Mouse (Mus musculus) cerebral cortex, adult 2 months (tissue): ENCODE results near the gene Pacrg.

Experiments used
- WGBS: fragments of 180-500 bp; shearing (Covaris S2); methylation state at CpG from one replicate; pipeline ENCODE4 v1.1.7; 2018; 5-methylcytosine and 5-hydroxymethylcytosine counted together

Pacrg gene

GRCm38 (mm10) chr17:10407031-10407722 is 432.9 kb downstream of the Pacrg start:
- 46% methylated on average over 7 of the region's 7 CpGs for WGBS

GRCm38 (mm10) chr17:10406311-10406710 is 433.8 kb downstream of the Pacrg start:
- 62% methylated on average over 7 of the region's 7 CpGs for WGBS

- 65% methylated on average over 7 of the region's 7 CpGs for WGBS
These were observed 434.2 kb downstream of the Pacrg start for GRCm38 (mm10) chr17:10405906-10406305.

GRCm38 (mm10) chr17:10403186-10403585 is 436.9 kb downstream of the Pacrg start:
- WGBS: 90% methylated on average over 11 of the region's 11 CpGs

- WGBS: 74% methylated on average over 12 of the region's 12 CpGs
These were observed 438.0 kb downstream of the Pacrg start for GRCm38 (mm10) chr17:10402064-10402640.

GRCm38 (mm10) chr17:10401529-10401928 is 438.6 kb downstream of the Pacrg start:
- WGBS: 81% methylated on average over 3 of the region's 3 CpGs

GRCm38 (mm10) chr17:10399706-10400105 is 440.4 kb downstream of the Pacrg start:
- 72% methylated on average over 10 of the region's 10 CpGs for WGBS

GRCm38 (mm10) chr17:10398871-10399270 is 441.2 kb downstream of the Pacrg start:
- 76% methylated on average over 5 of the region's 5 CpGs for WGBS

- 76% methylated on average over 10 of the region's 10 CpGs for WGBS
These were observed 442.0 kb downstream of the Pacrg start for GRCm38 (mm10) chr17:10397924-10398627.

- WGBS: 39% methylated on average over 11 of the region's 11 CpGs
These were observed 442.8 kb downstream of the Pacrg start for GRCm38 (mm10) chr17:10397336-10397735.

- WGBS: 80% methylated on average over 6 of the region's 6 CpGs
These were observed 443.2 kb downstream of the Pacrg start for GRCm38 (mm10) chr17:10396863-10397262.

- 72% methylated on average over 8 of the region's 8 CpGs for WGBS
These were observed 445.3 kb downstream of the Pacrg start for GRCm38 (mm10) chr17:10394855-10395254.

- 68% methylated on average over 4 of the region's 4 CpGs for WGBS
These were observed 446.3 kb downstream of the Pacrg start for GRCm38 (mm10) chr17:10393766-10394165.

- WGBS: 84% methylated on average over 14 of the region's 14 CpGs
These were observed 447.6 kb downstream of the Pacrg start for GRCm38 (mm10) chr17:10392342-10393034.

GRCm38 (mm10) chr17:10390232-10391172 is 449.6 kb downstream of the Pacrg start:
- WGBS: 37% methylated on average over 19 of the region's 19 CpGs

- WGBS: 78% methylated on average over 9 of the region's 9 CpGs
These were observed 450.4 kb downstream of the Pacrg start for GRCm38 (mm10) chr17:10389740-10390139.

GRCm38 (mm10) chr17:10386548-10386947 is 453.6 kb downstream of the Pacrg start:
- 76% methylated on average over 6 of the region's 6 CpGs for WGBS

GRCm38 (mm10) chr17:10383406-10383805 is 456.7 kb downstream of the Pacrg start:
- WGBS: 85% methylated on average over 6 of the region's 6 CpGs

- WGBS: 72% methylated on average over 10 of the region's 10 CpGs
These were observed 461.5 kb downstream of the Pacrg start for GRCm38 (mm10) chr17:10378467-10379175.

- WGBS: 100% methylated on average over 2 of the region's 2 CpGs
These were observed 462.5 kb downstream of the Pacrg start for GRCm38 (mm10) chr17:10377606-10378005.
